ENCODE assay signal across 11 mouse cellular contexts in genomic region chr10:95684782-95685555, GRCm38 (mm10). TPM values are rescaled to one million over a fixed set of nuclear protein-coding genes. Genes with fewer than 3 reads are reported as not detected.
A peak's percentile ranks its signal among the peaks of the same experiment; 100 is the strongest.
DNase-seq lines count a peak whose midpoint lies in the region; ATAC-seq and TF ChIP-seq lines count a peak whose summit lies in the region.
"Had no signal": no experiment of that assay in that cellular context is flagged by ENCODE, and none has a peak within 500 bp of the region (broad histone marks: within the 10 kb centered on the region; RNA-seq: fewer than 3 reads in every experiment).

No protein-coding gene starts in this region.

- no peak overlapping the region for H3K4me3 ChIP-seq in forebrain, postnatal 0 days (ENCODE audit: low read depth, low read length)
- no peak overlapping the region for H3K4me3 ChIP-seq in midbrain, embryonic 10.5 days
- no peak overlapping the region for H3K4me3 ChIP-seq in kidney, embryonic 16.5 days (ENCODE audit: low read length)

- DNase-seq in 416B (ENCODE audit: low read depth): peak; percentile 39
- peak; percentile 47 for DNase-seq in brain, embryonic 18.5 days (ENCODE audit: low read depth, low spot score)
- DNase-seq in forebrain, postnatal 0 days: no peak
- peak; percentile 70 for DNase-seq in midbrain, embryonic 10.5 days (ENCODE audit: low spot score)
- no peak for DNase-seq in adrenal gland, postnatal 4 days (ENCODE audit: low spot score in 2 of 2)
- no peak for DNase-seq in layer of hippocampus, adult 8-10 months (ENCODE audit: low spot score in 2 of 2)
- DNase-seq in right cerebral cortex, postnatal 36 days (ENCODE audit: low spot score in 2 of 2): no peak
- DNase-seq: gastrocnemius, postnatal 36 days; kidney, postnatal 10 days had no signal

- H3K27ac ChIP-seq in forebrain, postnatal 0 days (ENCODE audit: low read depth, low read length): no peak overlapping the region
- H3K27ac ChIP-seq in midbrain, embryonic 10.5 days (replicated peaks): peak overlapping the region; percentile 71
- H3K27ac ChIP-seq in kidney, embryonic 16.5 days (ENCODE audit: low read length): no peak overlapping the region
- H3K27ac ChIP-seq: liver, embryonic 14.5 days had no signal

- H3K36me3 ChIP-seq in forebrain, postnatal 0 days (ENCODE audit: insufficient read depth): no peaks in the 10 kb centered on the region
- H3K36me3 ChIP-seq in midbrain, embryonic 10.5 days: no peaks in the 10 kb centered on the region
- H3K36me3 ChIP-seq in kidney, embryonic 16.5 days (ENCODE audit: insufficient read depth, low read length): no peaks in the 10 kb centered on the region

- no peaks in the 10 kb centered on the region for H3K27me3 ChIP-seq in forebrain, postnatal 0 days (ENCODE audit: insufficient read depth, low read length)
- no peaks in the 10 kb centered on the region for H3K27me3 ChIP-seq in midbrain, embryonic 10.5 days (ENCODE audit: low read depth, poor library complexity, severe bottlenecking)
- no peaks in the 10 kb centered on the region for H3K27me3 ChIP-seq in kidney, embryonic 16.5 days (ENCODE audit: insufficient read depth, low read length)

- 28% methylated on average over 15 of the region's 15 CpGs for WGBS in forebrain, postnatal 0 days
- WGBS in midbrain, embryonic 10.5 days: 30% methylated on average over 15 of the region's 15 CpGs
- 40% methylated on average over 15 of the region's 15 CpGs for WGBS in kidney, embryonic 16.5 days

- no peaks in the 10 kb centered on the region for H3K9me3 ChIP-seq in forebrain, postnatal 0 days (ENCODE audit: low read length)
- H3K9me3 ChIP-seq in midbrain, embryonic 10.5 days (replicated peaks): no peaks in the 10 kb centered on the region
- H3K9me3 ChIP-seq in kidney, embryonic 16.5 days (ENCODE audit: low read length): no peaks in the 10 kb centered on the region

- H3K4me2 ChIP-seq in forebrain, postnatal 0 days (ENCODE audit: low read depth): no peak overlapping the region
- no peak overlapping the region for H3K4me2 ChIP-seq in kidney, embryonic 16.5 days (replicated peaks; ENCODE audit: low read depth, low read length)

- peak; percentile 67 for ATAC-seq in forebrain, postnatal 0 days
- ATAC-seq in kidney, embryonic 16.5 days (ENCODE audit: low FRiP score, low TSS enrichment): no peak

- H3K4me1 ChIP-seq in forebrain, postnatal 0 days (ENCODE audit: insufficient read depth): no peaks in the 10 kb centered on the region
- H3K4me1 ChIP-seq in midbrain, embryonic 10.5 days: peaks cover 40% of the 10 kb centered on the region
- H3K4me1 ChIP-seq in kidney, embryonic 16.5 days (ENCODE audit: insufficient read depth, low read length): peaks cover 14% of the 10 kb centered on the region

- H3K9ac ChIP-seq in forebrain, postnatal 0 days: no peak overlapping the region
- no peak overlapping the region for H3K9ac ChIP-seq in kidney, embryonic 16.5 days (replicated peaks; ENCODE audit: low read length)
- H3K9ac ChIP-seq: liver, embryonic 14.5 days had no signal

- peak; percentile 22; the same call in 1 of the 2 replicates for TF ChIP-seq CTCF in forebrain, postnatal 0 days (IDR thresholded peaks at IDR 0.05; ENCODE audit: low read depth)

RNA-seq across cellular contexts. Expression of gene Anapc15-ps, which starts 11.7 kb away (rescaled TPM):
- total RNA-seq in forebrain, postnatal 0 days (2014; rRNA removed): not detected in 2 replicates
- 0.55 TPM in 1 of 2 replicates, not detected in the other for polyA plus RNA-seq in forebrain, postnatal 0 days (2015; fragmentation: Nextera tagmentation; extraction: Ambion mirVana)
- not detected in 2 replicates for polyA plus RNA-seq in midbrain, embryonic 10.5 days (2016; fragmentation: Nextera tagmentation; extraction: Ambion mirVana)
- not detected for total RNA-seq in adrenal gland, postnatal 4 days (2021)
- polyA plus RNA-seq in kidney, embryonic 16.5 days (2015; fragmentation: Nextera tagmentation; extraction: Ambion mirVana): 1.8 TPM in 1 of 2 replicates, not detected in the other
- total RNA-seq in layer of hippocampus, adult 8-10 months (2022): not detected
- total RNA-seq: gastrocnemius, postnatal 36 days had no signal
- polyA plus RNA-seq: liver, embryonic 14.5 days had no signal

Comparison
In these comparisons a context has a peak if more than half of its experiments do, and no peak if none do; other contexts are left out.
1. DNase-seq: peak in 416B (single experiment), brain, embryonic 18.5 days (single experiment) and midbrain, embryonic 10.5 days (single experiment); none in forebrain, postnatal 0 days (single experiment), adrenal gland, postnatal 4 days (0 of 2), layer of hippocampus, adult 8-10 months (0 of 2) and right cerebral cortex, postnatal 36 days (0 of 2).